Comparison of ENCODE assay signal across 21 mouse cellular contexts in the genomic region with DNA sequence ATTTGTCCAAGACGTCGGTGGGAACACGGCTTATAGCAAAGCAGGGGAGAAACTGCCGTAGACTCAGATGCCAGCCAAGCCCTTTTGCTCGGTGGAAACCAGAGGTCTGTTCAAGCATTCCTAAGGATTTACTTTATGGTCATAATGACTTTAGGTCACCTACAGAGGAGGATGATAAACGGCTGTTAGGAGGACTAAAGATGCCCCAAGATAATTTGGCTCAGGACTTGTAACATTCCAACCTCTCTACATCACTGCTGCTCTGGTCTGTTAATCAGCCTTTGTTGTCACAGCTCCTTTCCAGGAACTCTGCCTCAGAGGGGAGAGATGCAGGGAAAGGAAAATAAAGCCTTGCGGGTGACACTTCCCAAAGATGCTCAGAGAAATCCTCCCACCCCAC.
A peak's percentile ranks its signal among the peaks of the same experiment; 100 is the strongest.
DNase-seq lines count a peak whose midpoint lies in the region; ATAC-seq and TF ChIP-seq lines count a peak whose summit lies in the region.
"Had no signal": no experiment of that assay in that cellular context is flagged by ENCODE, and none has a peak within 500 bp of the region (broad histone marks: within the 10 kb centered on the region; RNA-seq: fewer than 3 reads in every experiment).

No protein-coding gene starts in this region.

- no peak overlapping the region for H3K4me3 ChIP-seq in kidney, postnatal 0 days (replicated peaks; ENCODE audit: low read depth, low read length)
- H3K4me3 ChIP-seq: embryonic facial prominence, embryonic 10.5 days; forebrain, embryonic 13.5 days; heart, embryonic 13.5 days; hindbrain, embryonic 13.5 days had no signal

- no peak overlapping the region for H3K9ac ChIP-seq in kidney, postnatal 0 days (ENCODE audit: low read depth, low read length)
- H3K9ac ChIP-seq: forebrain, embryonic 13.5 days; heart, embryonic 13.5 days; hindbrain, embryonic 13.5 days had no signal

- no peaks in the 10 kb centered on the region for H3K9me3 ChIP-seq in kidney, postnatal 0 days (replicated peaks; ENCODE audit: low read length)
- H3K9me3 ChIP-seq: embryonic facial prominence, embryonic 10.5 days; forebrain, embryonic 13.5 days; heart, embryonic 13.5 days; hindbrain, embryonic 13.5 days had no signal

- no peak for TF ChIP-seq CTCF in kidney, postnatal 0 days (IDR thresholded peaks at IDR 0.05; ENCODE audit: low read depth)
- TF ChIP-seq CTCF in Patski (IDR thresholded peaks at IDR 0.05), result no peak

- in situ Hi-C loops in Patski (cut with MboI; ENCODE audit: low pct_unique_long_range_greater_than_20kb), result loop anchor here (10.0 kb wide), 1 partner anchor 91 kb away; a partner anchor contains a TSS

- no peak overlapping the region for H3K4me2 ChIP-seq in kidney, postnatal 0 days (ENCODE audit: low read length)
- H3K4me2 ChIP-seq: forebrain, embryonic 13.5 days; heart, embryonic 13.5 days; hindbrain, embryonic 13.5 days had no signal

- H3K27ac ChIP-seq in kidney, postnatal 0 days, result no peak overlapping the region
- H3K27ac ChIP-seq: embryonic facial prominence, embryonic 10.5 days; forebrain, embryonic 13.5 days; hindbrain, embryonic 13.5 days; hindbrain, postnatal 0 days had no signal

- peak; percentile 25 for DNase-seq in embryo, embryonic 10 days (ENCODE audit: low spot score)
- DNase-seq in embryo, embryonic 11 days, result no peak
- peak; percentile 81 for DNase-seq in kidney, postnatal 0 days (ENCODE audit: low spot score)
- DNase-seq in kidney, postnatal 14 days, result no peak
- peak; percentile 86 for DNase-seq in Patski (ENCODE audit: low read depth, low spot score)
- no peak for DNase-seq in urinary bladder, postnatal 36 days (ENCODE audit: low spot score in 2 of 2)
- DNase-seq: adrenal gland, postnatal 14 days; cerebellum, adult 11-12 months; cerebellum, adult 9-10 months; cerebellum, postnatal 25 days; gastrocnemius, postnatal 36 days; heart, adult 11 months; heart, postnatal 10 days had no signal

- WGBS in kidney, postnatal 0 days, result 33% methylated on average over 7 of the region's 7 CpGs

- peaks cover 17% of the 10 kb centered on the region for H3K4me1 ChIP-seq in kidney, postnatal 0 days (replicated peaks; ENCODE audit: insufficient read depth, low read length)

- H3K36me3 ChIP-seq in kidney, postnatal 0 days (ENCODE audit: insufficient read depth, low read length), result no peaks in the 10 kb centered on the region
- H3K36me3 ChIP-seq: embryonic facial prominence, embryonic 10.5 days; heart, embryonic 13.5 days; hindbrain, embryonic 13.5 days had no signal

- no peaks in the 10 kb centered on the region for H3K27me3 ChIP-seq in kidney, postnatal 0 days (ENCODE audit: insufficient read depth, low read length)
- peaks cover 8% of the 10 kb centered on the region for H3K27me3 ChIP-seq in Patski
- H3K27me3 ChIP-seq: CH12.LX had no signal

- POLR2A ChIA-PET in Patski (lab: Charles Lee), result interaction anchor here (1.0 kb wide), 2 partner anchors 73 to 146 kb away, joined by 3 read pairs; no protein-coding TSS in a partner anchor

- CTCF ChIA-PET in Patski (lab: Charles Lee), result interaction anchor here (1.0 to 1.4 kb wide), 4 partner anchors 20 to 88 kb away, joined by 3 read pairs; no protein-coding TSS in a partner anchor

- no peak for ATAC-seq in kidney, postnatal 0 days (replicated peaks; ENCODE audit: low FRiP score, low read depth)
- ATAC-seq in Patski, result peak; percentile 77
- ATAC-seq in megakaryocyte-erythroid progenitor cell, adult 5-6 weeks (replicated peaks; ENCODE audit: low FRiP score, low TSS enrichment, poor library complexity, severe bottlenecking), result no peak
- ATAC-seq: activated CD4-positive, CD25-positive, alpha-beta regulatory T cell, adult 4 months; forebrain, embryonic 13.5 days; hindbrain, postnatal 0 days had no signal

Comparison
In these comparisons a context has a peak if more than half of its experiments do, and no peak if none do; other contexts are left out.
1. DNase-seq: peak in embryo, embryonic 10 days (single experiment), kidney, postnatal 0 days (single experiment) and Patski (single experiment); none in embryo, embryonic 11 days (single experiment), kidney, postnatal 14 days (single experiment) and urinary bladder, postnatal 36 days (0 of 2).